Comparison of ENCODE assay signal across 8 mouse cellular contexts in genomic region chr7:4631031-4631430, GRCm38 (mm10). TPM values are rescaled to one million over a fixed set of nuclear protein-coding genes. Genes with fewer than 3 reads are reported as not detected.
DNase-seq lines count a peak whose midpoint lies in the region; ATAC-seq and TF ChIP-seq lines count a peak whose summit lies in the region.
"Had no signal": no experiment of that assay in that cellular context is flagged by ENCODE, and none has a peak within 500 bp of the region (broad histone marks: within the 10 kb centered on the region; RNA-seq: fewer than 3 reads in every experiment).

Gene Tmem86b, minus strand, starts transcription at chr7:4631422.

- TF ChIP-seq CTCF in kidney, adult 2 months (conservative IDR thresholded peaks at IDR 0.05; ENCODE audit: insufficient read depth, insufficient read length, low read depth, low read length): no peak
- TF ChIP-seq CTCF in stomach, postnatal 0 days (IDR thresholded peaks at IDR 0.05; ENCODE audit: low read depth): no peak

- H3K9me3 ChIP-seq in stomach, postnatal 0 days (ENCODE audit: control insufficient read depth, low read length): no peaks in the 10 kb centered on the region
- H3K9me3 ChIP-seq: embryonic facial prominence, embryonic 15.5 days had no signal

- H3K27me3 ChIP-seq in kidney, adult 2 months (replicated peaks; ENCODE audit: control insufficient read depth, insufficient read depth, low read length): no peaks in the 10 kb centered on the region
- H3K27me3 ChIP-seq in stomach, postnatal 0 days (ENCODE audit: control insufficient read depth, insufficient read depth, low read length): no peaks in the 10 kb centered on the region
- H3K27me3 ChIP-seq: embryonic facial prominence, embryonic 15.5 days had no signal

- H3K4me1 ChIP-seq in kidney, adult 2 months (ENCODE audit: control insufficient read depth, insufficient read depth, low read length): peaks cover 3% of the 10 kb centered on the region; the same call in 1 of the 2 replicates
- H3K4me1 ChIP-seq in stomach, postnatal 0 days (replicated peaks; ENCODE audit: control insufficient read depth, insufficient read depth): no peaks in the 10 kb centered on the region
- H3K4me1 ChIP-seq: embryonic facial prominence, embryonic 15.5 days had no signal

- no peak within 1 kb of the TSS for H3K4me2 ChIP-seq in stomach, postnatal 0 days (replicated peaks; ENCODE audit: low read depth)
- H3K4me2 ChIP-seq: embryonic facial prominence, embryonic 15.5 days had no signal

- H3K9ac ChIP-seq in stomach, postnatal 0 days (ENCODE audit: low read length): no peak within 1 kb of the TSS
- H3K9ac ChIP-seq: embryonic facial prominence, embryonic 15.5 days had no signal

- peak; percentile 49 for DNase-seq in spleen, adult 12 weeks (ENCODE audit: low spot score)
- DNase-seq in spleen, adult 18-20 months: no peak
- DNase-seq in kidney, adult 2 months: peak; percentile 89
- peak; percentile 76 for DNase-seq in liver
- DNase-seq in stomach, postnatal 0 days (ENCODE audit: low spot score): no peak
- DNase-seq in cerebellum, adult 11-12 months: no peak
- DNase-seq in right cerebral cortex, adult 18-20 months: no peak

- no peak for TF ChIP-seq EP300 in stomach, postnatal 0 days (optimal IDR thresholded peaks at IDR 0.05)

- 61% methylated on average over 4 of the region's 4 CpGs for WGBS in kidney, adult 2 months
- WGBS in stomach, postnatal 0 days: 81% methylated on average over 4 of the region's 4 CpGs

- TF ChIP-seq POLR2A in kidney, adult 2 months (IDR thresholded peaks at IDR 0.05; ENCODE audit: low read depth, low read length): no peak

- H3K27ac ChIP-seq in kidney, adult 2 months (ENCODE audit: insufficient read depth, low read depth, low read length): no peak within 1 kb of the TSS
- H3K27ac ChIP-seq in stomach, postnatal 0 days (replicated peaks): no peak within 1 kb of the TSS
- H3K27ac ChIP-seq: embryonic facial prominence, embryonic 15.5 days had no signal

- 0 out of 2 replicates have a peak, but pooled peaks have one; percentile 11 for ATAC-seq in stomach, postnatal 0 days (ENCODE audit: low FRiP score, low TSS enrichment)

- H3K36me3 ChIP-seq in kidney, adult 2 months (ENCODE audit: control insufficient read depth, insufficient read depth, low read length): peaks cover 2% of the 10 kb centered on the region
- peaks cover 34% of the 10 kb centered on the region for H3K36me3 ChIP-seq in stomach, postnatal 0 days (ENCODE audit: control insufficient read depth, insufficient read depth, low read length)

- H3K4me3 ChIP-seq in kidney, adult 2 months (ENCODE audit: insufficient read depth, low read depth, low read length): no peak within 1 kb of the TSS
- no peak within 1 kb of the TSS for H3K4me3 ChIP-seq in stomach, postnatal 0 days (ENCODE audit: low read depth, low read length)
- H3K4me3 ChIP-seq: embryonic facial prominence, embryonic 15.5 days had no signal

RNA-seq across cellular contexts. Expression of gene Tmem86b, which starts in this region (rescaled TPM):
- 83.0 and 86.5 TPM in 2 replicates for polyA plus RNA-seq in kidney, adult 2 months (2012; rRNA removed)
- polyA plus RNA-seq in stomach, postnatal 0 days (2015; fragmentation: Nextera tagmentation; extraction: Ambion mirVana): 0.22 and 0.23 TPM in 2 replicates

Comparison
In these comparisons a context has a peak if more than half of its experiments do, and no peak if none do; other contexts are left out.
1. RNA of gene Tmem86b (polyA plus RNA-seq): 83.0 to 86.5 TPM in kidney, adult 2 months; 0.22 to 0.23 TPM in stomach, postnatal 0 days; every median in the first group is over 10 times any median in the second.
2. DNase-seq: peak in spleen, adult 12 weeks (single experiment), kidney, adult 2 months (single experiment) and liver (single experiment); none in spleen, adult 18-20 months (0 of 2), stomach, postnatal 0 days (single experiment), cerebellum, adult 11-12 months (single experiment) and right cerebral cortex, adult 18-20 months (single experiment).
3. Peak in ATAC-seq in stomach, postnatal 0 days; RNA of the gene not detected or under 1 TPM.